Mouse (Mus musculus) C2C12 (cell line): ENCODE data around the gene Cd6. TPM values are rescaled to one million over a fixed set of nuclear protein-coding genes. Genes with fewer than 3 reads are reported as not detected.

ENCODE experiments used
- H3K27me3 ChIP-seq: one replicate; pipeline ENCODE4 v1.6.1; 2011; ENCODE audit not compliant: control insufficient read depth, insufficient read depth, insufficient read length
- H3K36me3 ChIP-seq: one replicate; pipeline ENCODE4 v1.6.1; 2011; ENCODE audit not compliant: control insufficient read depth, insufficient read depth
- H3K4me3 ChIP-seq: one replicate; pipeline ENCODE4 v1.5.1; 2011; ENCODE audit warnings: mild to moderate bottlenecking, control low read depth; ENCODE audit not compliant: poor library complexity, insufficient read depth, severe bottlenecking
- H3K79me2 ChIP-seq: one replicate; pipeline ENCODE4 v1.6.1; 2011; ENCODE audit not compliant: control insufficient read depth, insufficient read depth
- H3K79me3 ChIP-seq: one replicate; pipeline ENCODE4 v1.6.1; 2011; ENCODE audit warnings: low read depth, control low read depth
- H3ac ChIP-seq: one replicate; pipeline ENCODE3; 2011; ENCODE audit warnings: low read depth; ENCODE audit not compliant: control insufficient read depth, insufficient read length
- CEBPB ChIP-seq: IDR thresholded peaks from one replicate; pipeline ENCODE4 v1.6.1; 2011; ENCODE audit warnings: low read depth, mild to moderate bottlenecking, control low read depth, moderate library complexity
- CTCF ChIP-seq: IDR thresholded peaks from one replicate; pipeline ENCODE4 v1.5.1; 2011; ENCODE audit not compliant: control insufficient read depth, insufficient read depth, insufficient read length
- FOSL1 ChIP-seq: IDR thresholded peaks from one replicate; pipeline ENCODE4 v1.8.0; 2011; ENCODE audit warnings: mild to moderate bottlenecking, low read length; ENCODE audit not compliant: poor library complexity, insufficient read depth, severe bottlenecking
- MAX ChIP-seq: IDR thresholded peaks from one replicate; pipeline ENCODE4 v1.6.1; 2011; ENCODE audit warnings: mild to moderate bottlenecking, control low read depth
- MYOD1 ChIP-seq: IDR thresholded peaks from one replicate; pipeline ENCODE4 v1.6.1; 2011; ENCODE audit warnings: low read depth; ENCODE audit not compliant: control insufficient read depth, insufficient read length
- MYOG ChIP-seq: IDR thresholded peaks from one replicate; pipeline ENCODE4 v1.6.1; 2011; ENCODE audit not compliant: control insufficient read depth, insufficient read length; ENCODE audit errors: extremely low read depth
- USF1 ChIP-seq: IDR thresholded peaks from one replicate; pipeline ENCODE4 v1.6.1; 2011; ENCODE audit warnings: low read depth, mild to moderate bottlenecking, control low read depth, moderate library complexity
- polyA plus RNA-seq: library from polyadenylated mRNA; unstranded; fragments of >200 nt; fragmentation: generic; extraction: Trizol; gene quantifications from one replicate; pipeline ENCODE4 v1.2.1, GENCODE M21; 2012; ENCODE audit warnings: missing spikeins

Cd6 gene
- polyA plus RNA-seq, 1 experiment = 0.30 TPM

DNA sequence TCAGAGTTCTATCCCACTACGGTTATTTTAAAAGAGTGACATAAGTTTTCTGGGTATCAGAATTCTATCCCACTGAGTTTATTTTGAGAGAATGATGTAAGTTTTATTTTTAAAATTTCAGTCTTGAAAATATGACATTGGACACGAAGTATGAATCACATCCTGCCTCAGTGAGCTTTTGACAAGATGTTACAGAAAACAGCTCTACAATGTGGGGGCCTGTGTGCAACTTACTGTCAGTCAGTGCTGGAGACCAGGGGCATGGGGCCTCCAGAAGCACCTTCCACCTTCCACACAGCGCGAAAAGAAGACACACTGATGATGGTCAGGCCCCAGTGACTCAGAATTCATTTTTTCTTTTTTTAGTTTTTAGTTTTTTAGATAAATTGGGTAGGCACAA is 48.2 kb downstream of the Cd6 start:
- TF ChIP-seq CTCF (no peak), MYOD1 (no peak), MAX (no peak), MYOG (no peak), USF1 (no peak), FOSL1 (no peak)
- Histone ChIP-seq H3K27me3 (no peaks in the 10 kb centered on the region), H3K4me3 (no peak overlapping the region), H3K79me3 (no peaks in the 10 kb centered on the region), H3K36me3 (no peaks in the 10 kb centered on the region), H3ac (no peak overlapping the region), H3K79me2 (no peaks in the 10 kb centered on the region)

DNA sequence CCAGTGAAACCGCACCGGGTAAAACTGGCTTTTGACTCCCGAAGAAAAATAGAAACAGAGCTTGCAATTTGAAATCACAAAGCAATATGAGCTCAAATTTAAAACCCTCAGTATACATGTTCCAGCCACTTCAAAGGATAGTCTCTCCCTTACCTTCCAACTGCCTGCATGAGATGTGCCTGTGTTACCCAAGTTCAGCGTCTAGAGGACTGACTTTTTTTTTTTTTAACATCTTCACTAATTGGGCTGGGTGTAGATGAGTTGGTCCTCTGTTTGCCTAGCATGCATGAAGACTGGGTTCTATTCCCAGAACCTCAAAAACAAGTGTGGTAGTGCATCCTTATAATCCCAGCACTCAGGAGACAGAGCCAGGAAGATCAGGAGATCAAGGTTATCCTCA is 53.0 kb downstream of the Cd6 start:
- Histone ChIP-seq H3K36me3 (no peaks in the 10 kb centered on the region), H3ac (no peak overlapping the region), H3K4me3 (no peak overlapping the region), H3K79me3 (no peaks in the 10 kb centered on the region), H3K27me3 (no peaks in the 10 kb centered on the region), H3K79me2 (no peaks in the 10 kb centered on the region)
- TF ChIP-seq FOSL1 (no peak), USF1 (no peak), CEBPB (no peak), MAX (no peak), MYOG (no peak)

DNA sequence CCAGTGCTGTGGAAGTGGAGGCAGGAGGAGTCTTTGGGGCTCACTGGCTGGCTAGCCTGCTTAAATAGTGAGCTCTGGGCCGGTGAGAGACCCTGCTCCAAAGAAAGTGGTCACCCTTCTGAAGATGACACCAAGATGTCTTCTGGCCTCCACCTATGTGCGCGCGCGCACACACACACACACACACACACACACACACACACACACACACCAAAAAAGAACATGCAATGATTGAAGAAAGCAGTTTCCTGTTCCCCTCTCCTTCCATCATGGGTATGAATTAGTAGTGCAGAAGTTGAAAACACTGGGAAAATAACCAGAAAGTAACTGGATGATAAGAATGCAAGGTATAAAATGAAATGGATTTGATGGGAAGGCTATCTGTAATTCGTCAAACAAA is 55.7 kb downstream of the Cd6 start:
- Histone ChIP-seq H3K4me3 (no peak overlapping the region), H3K27me3 (no peaks in the 10 kb centered on the region), H3ac (no peak overlapping the region), H3K36me3 (no peaks in the 10 kb centered on the region), H3K79me2 (no peaks in the 10 kb centered on the region), H3K79me3 (no peaks in the 10 kb centered on the region)
- TF ChIP-seq CEBPB = no peak
- no peak for TF ChIP-seq USF1

GRCm38 (mm10) chr19:10773384-10773783 is 56.5 kb downstream of the Cd6 start:
- Histone ChIP-seq H3K79me2 (no peaks in the 10 kb centered on the region), H3K79me3 (no peaks in the 10 kb centered on the region), H3K36me3 (no peaks in the 10 kb centered on the region), H3K4me3 (no peak overlapping the region), H3ac (no peak overlapping the region), H3K27me3 (no peaks in the 10 kb centered on the region)
- no peak for TF ChIP-seq USF1
- no peak for TF ChIP-seq FOSL1
- TF ChIP-seq CEBPB = no peak
- TF ChIP-seq MYOD1 = no peak
- TF ChIP-seq CTCF = no peak
- no peak for TF ChIP-seq MAX
- no peak for TF ChIP-seq MYOG

DNA sequence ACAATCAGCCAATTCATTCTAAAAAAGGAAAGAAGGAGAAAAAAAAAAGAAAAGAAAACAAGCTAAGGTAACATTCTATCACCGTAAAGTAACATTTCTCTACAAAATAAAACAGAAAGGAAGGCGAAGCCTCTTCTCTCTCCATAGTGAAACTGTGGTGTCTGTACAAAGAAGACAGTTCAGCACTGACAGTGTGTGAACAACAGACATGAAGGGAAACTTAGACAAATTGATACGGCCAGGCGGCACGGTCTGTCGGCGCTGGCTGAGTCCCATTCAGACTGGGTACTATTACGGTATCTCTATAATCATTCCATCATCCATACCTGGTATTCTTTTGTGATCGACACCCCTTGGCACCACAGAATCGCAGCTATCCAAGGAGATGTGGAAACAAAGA is 57.0 kb downstream of the Cd6 start:
- TF ChIP-seq USF1 = no peak
- no peak for TF ChIP-seq FOSL1
- no peak for TF ChIP-seq CEBPB
- no peak for TF ChIP-seq CTCF
- TF ChIP-seq MYOD1 = no peak
- TF ChIP-seq MYOG = no peak
- TF ChIP-seq MAX = no peak
- no peaks in the 10 kb centered on the region for H3K27me3 ChIP-seq

DNA sequence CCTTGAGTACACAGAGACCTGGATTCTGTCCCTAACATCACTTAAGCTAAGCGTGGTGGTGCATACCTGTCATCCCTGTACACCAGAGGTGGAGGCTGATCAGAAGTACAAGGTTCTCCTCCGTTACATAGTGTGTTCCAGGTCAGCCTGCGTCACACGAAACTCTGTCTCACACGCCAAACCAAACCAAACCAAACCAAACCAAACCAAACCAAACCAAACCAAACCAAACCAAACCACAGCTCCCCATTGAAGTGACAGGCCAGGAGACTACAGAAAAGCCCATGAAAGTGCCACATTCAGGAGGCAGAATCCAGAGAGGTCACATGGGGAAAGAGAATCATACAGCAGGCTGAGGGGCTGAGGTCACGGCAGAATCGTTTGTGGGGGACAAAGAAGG is 57.9 kb downstream of the Cd6 start:
- H3K4me3 ChIP-seq = no peak overlapping the region
- no peaks in the 10 kb centered on the region for H3K79me3 ChIP-seq
- no peaks in the 10 kb centered on the region for H3K36me3 ChIP-seq
- no peak for TF ChIP-seq USF1
- no peak for TF ChIP-seq MYOD1
- TF ChIP-seq CTCF = no peak
- TF ChIP-seq MAX = no peak
- TF ChIP-seq CEBPB = no peak
- H3ac ChIP-seq = no peak overlapping the region
- H3K79me2 ChIP-seq = no peaks in the 10 kb centered on the region
- no peaks in the 10 kb centered on the region for H3K27me3 ChIP-seq

More for the DNA sequence above, 57.0 kb downstream of the Cd6 start:
- Histone ChIP-seq H3ac (no peak overlapping the region), H3K79me3 (no peaks in the 10 kb centered on the region), H3K36me3 (no peaks in the 10 kb centered on the region), H3K4me3 (no peak overlapping the region), H3K79me2 (no peaks in the 10 kb centered on the region)
